Mouse (Mus musculus) kidney, embryonic 14.5 days (tissue): ENCODE measurements at regions not wholly inside any gene's neighbourhood (a gene's known extent, or its start where the extent isn't known, plus 50 kb on each side); places are given as distances from the start of the nearest gene placed in this dataset.

ENCODE experiments used
- ATAC-seq: fragments of 200-750 bp; cut with Nextera tagmentation; 2 replicates; pipeline ENCODE4 v1.8.0; 2017; ENCODE audit warnings: moderate number of reproducible peaks, mild to moderate bottlenecking, moderate TSS enrichment, moderate library complexity; ENCODE audit not compliant: low FRiP score, low TSS enrichment
- H3K27ac ChIP-seq: fragments of 300-500 bp; sonication (generic); 2 replicates; pipeline ENCODE4 v1.5.1; 2014; ENCODE audit warnings: low read depth, mild to moderate bottlenecking, low read length, moderate library complexity, mixed read lengths
- H3K27me3 ChIP-seq: fragments of 300-500 bp; sonication (generic); 2 replicates; pipeline ENCODE4 v1.6.1; 2014; ENCODE audit warnings: mild to moderate bottlenecking, low read length; ENCODE audit not compliant: control insufficient read depth, insufficient read depth
- H3K36me3 ChIP-seq: fragments of 300-500 bp; sonication (generic); 2 replicates; pipeline ENCODE4 v1.6.1; 2014; ENCODE audit warnings: low read length, mixed read lengths; ENCODE audit not compliant: control insufficient read depth, insufficient read depth
- H3K4me1 ChIP-seq: fragments of 300-500 bp; sonication (generic); 2 replicates; pipeline ENCODE4 v1.6.1; 2014; ENCODE audit warnings: low read length, mixed read lengths; ENCODE audit not compliant: control insufficient read depth, insufficient read depth
- H3K4me2 ChIP-seq: fragments of 300-500 bp; sonication (generic); replicated peaks from 2 replicates; pipeline ENCODE4 v1.6.1; 2014; ENCODE audit warnings: low read depth, mild to moderate bottlenecking, low read length
- H3K4me3 ChIP-seq: fragments of 300-500 bp; sonication (generic); 2 replicates; pipeline ENCODE4 v1.5.1; 2014; ENCODE audit warnings: mild to moderate bottlenecking, low read length
- H3K9ac ChIP-seq: fragments of 300-500 bp; sonication (generic); 2 replicates; pipeline ENCODE4 v1.6.1; 2014; ENCODE audit warnings: low read depth, mild to moderate bottlenecking, low read length, moderate library complexity
- H3K9me3 ChIP-seq: fragments of 300-500 bp; sonication (generic); 2 replicates; pipeline ENCODE4 v1.6.1; 2016; ENCODE audit warnings: low read length; ENCODE audit not compliant: control insufficient read depth
- WGBS: fragments of 180-500 bp; shearing (Covaris S2); extraction: QIAGEN DNeasy Blood & Tissue Kit; methylation state at CpG from one replicate; pipeline ENCODE4 v1.1.7; 2014; 5-methylcytosine and 5-hydroxymethylcytosine counted together

DNA sequence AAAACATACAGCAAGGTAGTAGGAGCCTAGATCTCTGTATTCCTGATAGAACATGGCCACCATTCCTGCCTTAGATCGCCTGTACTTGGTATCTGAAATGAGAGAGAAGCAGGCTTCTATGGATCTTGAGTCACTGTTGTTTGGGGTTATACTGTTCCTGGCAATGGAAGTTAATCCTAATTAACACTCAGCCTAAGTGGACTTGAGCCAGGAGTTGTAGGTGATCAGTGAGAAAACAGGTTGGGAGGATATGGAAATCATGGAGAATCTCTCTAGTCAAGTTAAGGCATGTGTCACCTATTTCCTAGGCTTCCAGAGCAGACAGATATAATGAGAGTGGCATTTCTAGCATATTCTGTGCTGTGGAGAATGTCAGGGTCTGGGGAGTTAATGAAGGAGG, 134.9 kb downstream of the Sox9 start:
- Histone ChIP-seq H3K27me3 (no peaks in the 10 kb centered on the region), H3K9me3 (no peaks in the 10 kb centered on the region), H3K27ac (no peak overlapping the region), H3K9ac (no peak overlapping the region), H3K4me1 (no peaks in the 10 kb centered on the region), H3K4me2 (no peak overlapping the region), H3K36me3 (no peaks in the 10 kb centered on the region), H3K4me3 (no peak overlapping the region)
- no peak for ATAC-seq
- WGBS, result 89% methylated on average over 1 of the region's 1 CpGs

DNA sequence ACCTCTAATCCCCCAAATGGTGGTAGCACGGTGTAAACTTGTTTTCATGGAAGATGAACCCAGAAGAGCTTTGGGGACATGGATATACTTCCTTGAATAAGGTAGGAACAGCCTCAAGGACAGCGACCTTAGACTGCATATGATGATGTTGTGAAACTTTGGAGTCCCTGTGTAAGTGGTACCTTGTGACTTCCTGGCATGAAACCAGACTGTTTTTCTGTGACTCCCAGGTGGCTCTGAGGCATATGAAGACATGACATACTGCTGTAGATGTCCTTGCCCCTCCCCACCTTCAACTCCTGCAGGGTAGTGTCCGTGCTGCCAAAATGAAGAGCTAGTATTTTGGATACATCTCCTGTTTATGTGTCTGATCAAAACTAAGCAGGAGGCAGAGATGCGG, 138.1 kb downstream of the Sox9 start:
- no peak for ATAC-seq
- WGBS, result 88% methylated on average over 4 of the region's 4 CpGs
- Histone ChIP-seq H3K27ac (no peak overlapping the region), H3K36me3 (no peaks in the 10 kb centered on the region), H3K4me2 (no peak overlapping the region), H3K4me3 (no peak overlapping the region), H3K9ac (no peak overlapping the region), H3K9me3 (no peaks in the 10 kb centered on the region), H3K27me3 (no peaks in the 10 kb centered on the region), H3K4me1 (no peaks in the 10 kb centered on the region)

DNA sequence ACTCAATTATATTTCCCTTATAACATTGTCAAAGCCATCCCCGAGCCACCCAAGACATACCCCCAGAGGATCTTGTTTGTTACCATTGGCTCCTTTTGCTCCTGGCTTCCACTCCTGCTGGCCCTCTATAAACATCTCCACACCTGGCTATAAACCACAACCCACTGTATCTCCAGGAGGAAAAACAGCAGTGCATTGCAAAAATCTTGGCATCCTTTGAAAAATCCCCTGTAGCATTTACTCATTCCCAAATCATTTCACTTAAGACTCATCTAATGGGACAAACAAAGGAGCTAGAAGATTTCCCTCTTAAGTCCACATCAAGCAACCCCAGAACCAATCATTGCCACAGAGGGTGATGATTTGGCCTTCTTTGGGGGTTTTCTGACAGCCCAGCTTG, 142.6 kb downstream of the Sox9 start:
- 74% methylated on average over 1 of the region's 1 CpGs for WGBS
- no peaks in the 10 kb centered on the region for H3K4me1 ChIP-seq
- 0 out of 2 replicates have a peak, but pooled peaks cover 2% of the 10 kb centered on the region for H3K9me3 ChIP-seq
- no peak overlapping the region for H3K4me3 ChIP-seq
- no peaks in the 10 kb centered on the region for H3K27me3 ChIP-seq
- no peak for ATAC-seq
- no peak overlapping the region for H3K9ac ChIP-seq
- no peaks in the 10 kb centered on the region for H3K36me3 ChIP-seq
- no peak overlapping the region for H3K4me2 ChIP-seq
- H3K27ac ChIP-seq, result no peak overlapping the region

DNA sequence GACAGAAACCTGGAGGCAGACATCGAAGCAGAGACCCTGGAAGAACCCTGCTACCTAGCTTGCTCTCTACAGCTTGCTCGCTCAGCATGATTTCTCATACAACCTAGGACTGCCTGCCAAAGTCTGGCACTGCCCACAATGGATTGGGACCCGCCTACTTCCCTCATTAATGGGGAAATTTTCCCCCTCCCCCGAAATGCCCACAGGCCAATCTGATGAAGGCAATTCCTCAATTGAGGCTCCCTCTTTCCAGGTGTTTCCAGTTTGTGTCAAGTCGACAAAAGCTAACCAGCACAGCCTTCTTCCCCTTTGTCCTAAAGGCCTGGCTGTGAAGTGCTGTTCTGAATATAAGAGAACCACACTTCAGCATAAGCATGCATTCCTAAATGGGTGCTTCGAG, 143.1 kb downstream of the Sox9 start:
- H3K9me3 ChIP-seq, result 0 out of 2 replicates have a peak, but pooled peaks cover 2% of the 10 kb centered on the region
- H3K4me3 ChIP-seq, result no peak overlapping the region
- 61% methylated on average over 6 of the region's 6 CpGs for WGBS
- H3K4me1 ChIP-seq, result no peaks in the 10 kb centered on the region
- H3K36me3 ChIP-seq, result no peaks in the 10 kb centered on the region
- no peaks in the 10 kb centered on the region for H3K27me3 ChIP-seq
- no peak overlapping the region for H3K27ac ChIP-seq
- no peak overlapping the region for H3K9ac ChIP-seq
- no peak overlapping the region for H3K4me2 ChIP-seq
- ATAC-seq, result no peak

DNA sequence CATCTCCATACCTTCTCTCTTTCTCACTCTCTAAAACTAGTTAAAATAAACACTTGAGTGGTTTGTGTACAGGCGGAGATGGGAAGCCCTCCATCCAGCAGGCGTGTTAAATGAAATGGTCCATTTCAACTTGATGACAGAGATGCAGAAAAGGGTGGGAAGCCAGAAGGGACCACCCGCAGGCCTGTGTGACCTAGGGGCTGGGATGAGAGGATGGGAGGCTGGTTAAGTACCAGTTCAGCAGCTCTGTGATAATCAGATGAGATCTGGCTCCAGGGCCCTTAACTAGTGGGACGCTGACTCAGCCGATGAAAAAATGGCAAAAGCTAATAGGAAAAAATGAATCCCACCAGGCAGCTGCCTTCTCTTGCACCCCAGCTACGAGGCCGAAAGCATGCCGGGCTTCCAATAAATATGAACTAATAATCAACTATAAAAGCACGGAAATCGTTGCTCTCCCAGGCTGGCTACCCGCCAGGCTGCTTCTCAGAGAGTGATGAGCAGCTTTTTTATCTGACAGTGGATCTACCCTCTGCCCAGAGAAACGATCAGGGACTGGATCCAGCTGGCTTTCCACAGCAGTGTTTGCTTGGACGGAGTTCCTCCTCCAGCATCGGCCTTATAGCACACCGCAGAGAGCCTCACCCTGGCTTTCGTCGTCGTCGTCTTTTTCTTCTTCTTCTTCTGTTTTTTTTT, 144.5 kb downstream of the Sox9 start:
- Histone ChIP-seq H3K9ac (no peak overlapping the region), H3K36me3 (no peaks in the 10 kb centered on the region), H3K9me3 (0 out of 2 replicates have a peak, but pooled peaks cover 2% of the 10 kb centered on the region), H3K27ac (no peak overlapping the region), H3K27me3 (no peaks in the 10 kb centered on the region), H3K4me3 (no peak overlapping the region), H3K4me2 (no peak overlapping the region), H3K4me1 (no peaks in the 10 kb centered on the region)
- WGBS, result 60% methylated on average over 19 of the region's 19 CpGs
- no peak for ATAC-seq

DNA sequence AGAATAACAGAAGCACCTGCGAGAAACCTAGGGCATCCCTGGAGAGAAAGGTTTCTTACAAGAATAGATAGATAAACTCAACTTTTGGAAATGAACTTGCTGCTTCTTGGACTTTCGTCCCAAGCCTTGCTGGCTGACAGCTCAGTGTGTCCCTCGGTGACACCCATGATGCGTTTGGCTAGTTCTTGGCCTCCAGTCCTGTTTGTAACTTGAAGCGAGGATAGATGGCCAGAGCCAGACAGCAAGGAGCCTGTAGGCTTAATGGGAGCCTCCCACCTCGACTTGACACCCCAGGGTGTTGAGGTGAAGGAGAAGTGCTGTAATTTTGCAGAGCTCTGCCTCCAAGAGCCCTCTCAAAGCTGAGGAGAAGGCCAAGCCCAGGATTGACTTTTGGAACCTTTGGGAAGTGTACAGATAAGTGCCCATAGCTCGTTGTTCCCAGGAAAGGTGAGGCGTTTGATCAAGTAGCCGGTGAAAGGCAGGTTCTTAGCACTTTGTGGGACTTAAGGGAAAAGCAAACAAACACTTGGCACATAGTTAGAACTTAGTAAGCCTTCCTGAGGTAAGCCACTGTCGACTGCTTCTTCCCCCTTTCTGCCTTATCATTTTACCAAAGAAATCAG, 148.3 kb downstream of the Sox9 start:
- H3K9ac ChIP-seq, result no peak overlapping the region
- ATAC-seq, result no peak
- H3K4me1 ChIP-seq, result no peaks in the 10 kb centered on the region
- no peak overlapping the region for H3K4me3 ChIP-seq
- no peaks in the 10 kb centered on the region for H3K27me3 ChIP-seq
- H3K9me3 ChIP-seq, result 0 out of 2 replicates have a peak, but pooled peaks cover 2% of the 10 kb centered on the region
- H3K27ac ChIP-seq, result no peak overlapping the region
- WGBS, result 45% methylated on average over 10 of the region's 10 CpGs
- no peaks in the 10 kb centered on the region for H3K36me3 ChIP-seq
- H3K4me2 ChIP-seq, result no peak overlapping the region

DNA sequence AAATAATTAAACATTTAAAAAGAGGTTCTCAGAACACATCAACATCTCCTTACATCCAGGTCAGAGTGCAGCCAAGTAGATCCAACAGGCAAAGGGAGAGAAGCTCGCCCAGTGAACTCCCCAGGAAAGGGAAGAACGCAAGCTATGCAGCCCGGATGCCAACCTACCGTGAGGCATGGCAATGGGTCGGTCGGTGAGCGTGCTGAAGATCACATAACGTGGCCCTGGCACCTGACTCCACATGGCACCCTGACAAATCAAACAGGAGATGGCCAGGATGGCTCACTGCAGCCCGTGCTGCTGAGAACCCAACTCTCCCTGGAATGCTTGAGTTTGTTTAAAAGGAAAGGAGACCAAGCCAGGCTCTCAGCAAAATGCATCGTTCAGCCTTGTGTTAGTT, 156.0 kb downstream of the Sox9 start:
- no peaks in the 10 kb centered on the region for H3K36me3 ChIP-seq
- WGBS, result 92% methylated on average over 10 of the region's 10 CpGs

DNA sequence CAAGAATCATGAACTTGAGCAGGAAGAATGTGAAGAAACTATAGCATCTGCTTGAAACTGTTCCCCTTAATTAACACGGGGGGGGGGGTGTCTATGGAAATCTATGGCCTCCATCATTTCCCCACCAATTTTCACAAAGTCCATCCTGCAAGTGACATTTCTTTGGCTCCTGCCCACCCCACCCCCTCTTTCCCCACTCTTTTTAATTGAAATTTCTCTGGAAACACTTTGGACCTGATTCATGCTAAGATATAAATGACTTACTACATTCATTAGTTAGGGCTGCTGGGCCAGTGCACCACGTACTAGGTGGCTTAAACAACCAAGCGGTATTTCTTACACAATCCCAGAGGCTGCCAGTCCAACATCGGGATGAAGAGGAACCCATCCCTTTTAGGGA, 169.4 kb downstream of the Sox9 start:
- H3K9me3 ChIP-seq, result no peaks in the 10 kb centered on the region
- H3K36me3 ChIP-seq, result no peaks in the 10 kb centered on the region
- no peaks in the 10 kb centered on the region for H3K27me3 ChIP-seq
- no peak overlapping the region for H3K4me3 ChIP-seq
- WGBS, result 69% methylated on average over 4 of the region's 4 CpGs
- H3K4me2 ChIP-seq, result no peak overlapping the region
- no peak overlapping the region; the same call in 1 of the 2 replicates for H3K27ac ChIP-seq
- H3K4me1 ChIP-seq, result peaks cover 6% of the 10 kb centered on the region
- ATAC-seq, result no peak
- H3K9ac ChIP-seq, result no peak overlapping the region

More for the DNA sequence above, 156.0 kb downstream of the Sox9 start:
- Histone ChIP-seq H3K9ac (no peak overlapping the region), H3K27ac (no peak overlapping the region), H3K4me2 (no peak overlapping the region), H3K4me3 (no peak overlapping the region), H3K27me3 (no peaks in the 10 kb centered on the region), H3K9me3 (no peaks in the 10 kb centered on the region), H3K4me1 (no peaks in the 10 kb centered on the region)
- no peak for ATAC-seq

DNA sequence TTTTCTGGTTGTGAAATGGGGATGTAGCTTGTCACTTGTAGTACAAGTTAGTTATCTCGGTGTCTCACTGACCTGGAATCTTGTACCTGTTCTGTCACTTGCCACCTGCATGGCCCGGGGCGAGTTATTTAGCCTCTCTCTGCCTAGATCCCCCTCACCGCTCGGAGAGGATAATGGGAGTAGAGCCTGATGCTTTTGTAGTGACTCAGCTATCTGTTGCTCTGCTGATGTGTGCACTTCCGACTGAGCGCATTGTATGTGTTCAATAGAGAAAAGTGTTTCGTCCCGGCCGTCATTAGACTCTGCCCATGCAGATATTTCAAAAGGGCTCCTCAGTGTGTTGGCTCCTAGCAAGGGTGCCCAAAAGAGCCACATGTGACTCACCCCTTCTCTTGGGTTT, 170.3 kb downstream of the Sox9 start:
- Histone ChIP-seq H3K36me3 (no peaks in the 10 kb centered on the region), H3K9ac (no peak overlapping the region), H3K27me3 (no peaks in the 10 kb centered on the region), H3K27ac (no peak overlapping the region), H3K9me3 (no peaks in the 10 kb centered on the region), H3K4me3 (no peak overlapping the region), H3K4me2 (no peak overlapping the region), H3K4me1 (peaks cover 6% of the 10 kb centered on the region)
- WGBS, result 74% methylated on average over 10 of the region's 10 CpGs
- ATAC-seq, result no peak
